Mouse (Mus musculus): ENCODE measurements around the gene Gpr62. TPM values are rescaled to one million over a fixed set of nuclear protein-coding genes. Genes with fewer than 3 reads are reported as not detected.

Gpr62 gene
- total RNA-seq, 1 experiment from 2014 or later, result not detected

DNA sequence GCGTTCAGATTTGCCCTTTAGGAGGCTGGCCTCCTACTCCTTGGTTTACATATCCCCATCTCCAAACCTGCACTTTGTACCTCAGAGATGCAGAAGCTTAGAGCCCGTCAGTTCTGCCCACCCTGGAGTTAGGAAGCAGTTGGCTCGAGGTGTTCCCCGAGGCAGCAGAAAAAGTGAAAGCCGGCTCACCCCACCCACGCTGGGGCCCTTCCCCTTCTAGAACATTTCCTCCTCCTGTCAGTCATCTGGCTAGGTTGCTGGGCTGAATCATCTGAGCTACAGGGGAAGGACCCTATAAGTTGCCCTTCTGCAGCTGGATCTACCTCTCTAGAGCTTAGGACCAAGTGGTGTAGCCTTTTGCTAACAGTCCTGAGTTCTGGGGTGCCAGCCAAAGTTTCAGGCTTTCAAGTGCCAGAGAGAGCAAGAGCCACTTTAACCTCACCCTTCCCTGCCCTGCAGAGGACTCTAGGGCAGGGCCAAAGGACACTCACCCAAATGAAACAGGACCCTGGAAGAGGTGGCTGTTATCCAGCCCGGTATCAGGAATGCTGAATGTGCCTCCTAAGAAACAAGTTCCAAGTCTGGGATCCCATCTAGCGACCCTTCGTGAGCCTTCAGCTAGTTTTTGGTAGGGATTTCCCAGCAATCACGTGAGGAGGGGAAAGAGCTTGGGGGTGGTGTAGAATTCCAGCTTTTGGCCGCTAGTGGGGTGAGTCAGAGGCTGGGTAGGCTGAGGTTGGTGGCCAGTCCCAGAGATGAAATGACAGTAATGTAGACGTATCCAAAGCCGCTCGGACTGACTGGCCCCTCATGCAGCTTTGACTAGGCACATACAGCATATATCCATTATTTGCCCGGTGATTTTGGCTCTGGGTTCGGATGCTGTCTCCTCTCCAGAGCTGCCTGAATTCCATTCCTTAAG, 10.5 kb upstream of the Gpr62 start:
- no peak for ATAC-seq (ENCODE audit: extremely low read depth, insufficient number of reproducible peaks, low FRiP score, poor library complexity, severe bottlenecking)

DNA sequence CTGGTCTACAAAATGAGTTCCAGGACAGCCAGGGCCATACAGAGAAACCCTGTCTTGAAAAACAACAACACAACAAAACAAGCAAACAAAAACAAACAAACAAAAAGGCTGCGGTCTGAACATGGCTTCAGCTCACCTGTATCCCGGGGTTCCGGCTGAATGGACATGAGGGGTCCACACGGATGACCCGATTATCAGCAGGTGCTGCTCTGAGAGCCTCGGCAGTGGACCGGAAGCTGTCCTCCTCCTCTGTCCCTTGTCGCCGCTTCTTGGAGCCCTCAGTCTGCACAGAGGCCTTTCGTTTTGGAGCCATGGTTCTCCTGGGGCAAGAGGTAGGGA, 9.9 kb upstream of the Gpr62 start, which contains the start of gene Rrp9:
Gene Rrp9, plus strand, starts transcription at position 301 of the 339 bp plus-strand sequence.
- ATAC-seq (ENCODE audit: extremely low read depth, insufficient number of reproducible peaks, low FRiP score, poor library complexity, severe bottlenecking), result no peak

DNA sequence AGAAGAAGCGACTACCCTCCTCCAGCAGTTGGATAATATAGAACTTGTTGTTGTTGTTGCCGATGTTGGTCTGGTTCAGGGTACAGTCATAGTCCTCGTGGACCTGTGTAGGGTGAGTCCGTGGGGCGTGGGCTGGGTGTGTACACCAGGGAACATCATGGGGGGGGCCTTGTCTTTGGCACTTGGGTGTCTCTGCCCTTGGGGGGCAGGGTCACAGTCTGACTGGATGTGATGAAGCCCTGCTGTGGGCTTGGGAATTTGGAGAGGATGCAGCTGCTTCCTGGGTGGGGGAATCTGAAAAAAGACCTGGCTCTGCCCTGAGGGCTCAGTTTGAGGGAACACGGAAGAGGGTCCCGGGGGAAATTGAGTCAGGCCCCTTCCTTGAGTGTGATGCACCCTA, 9.3 kb upstream of the Gpr62 start:
- ATAC-seq (ENCODE audit: extremely low read depth, insufficient number of reproducible peaks, low FRiP score, poor library complexity, severe bottlenecking), result no peak

DNA sequence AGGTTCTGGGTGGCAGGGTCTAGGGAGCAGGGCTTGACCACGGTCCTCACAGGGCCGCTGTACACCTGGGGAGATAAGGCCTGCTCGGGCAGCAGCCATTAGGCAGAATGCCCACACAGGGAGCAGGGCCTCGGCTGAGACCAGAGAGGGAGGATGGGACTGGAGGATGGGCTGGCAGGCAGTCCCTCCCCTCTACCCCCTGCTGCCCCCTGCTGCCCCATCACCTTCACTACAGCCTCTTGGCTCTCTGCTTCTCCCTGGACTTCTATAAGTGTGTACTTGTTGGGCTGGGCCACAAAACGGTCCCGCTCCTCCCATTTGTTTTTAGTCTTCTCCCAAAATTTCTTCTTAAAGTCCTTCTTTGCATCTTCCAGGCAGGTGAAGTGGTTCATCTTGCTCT, 8.7 kb upstream of the Gpr62 start:
- peak; percentile 23; the same call in 1 of the 2 replicates for ATAC-seq (ENCODE audit: extremely low read depth, insufficient number of reproducible peaks, low FRiP score, poor library complexity, severe bottlenecking)

DNA sequence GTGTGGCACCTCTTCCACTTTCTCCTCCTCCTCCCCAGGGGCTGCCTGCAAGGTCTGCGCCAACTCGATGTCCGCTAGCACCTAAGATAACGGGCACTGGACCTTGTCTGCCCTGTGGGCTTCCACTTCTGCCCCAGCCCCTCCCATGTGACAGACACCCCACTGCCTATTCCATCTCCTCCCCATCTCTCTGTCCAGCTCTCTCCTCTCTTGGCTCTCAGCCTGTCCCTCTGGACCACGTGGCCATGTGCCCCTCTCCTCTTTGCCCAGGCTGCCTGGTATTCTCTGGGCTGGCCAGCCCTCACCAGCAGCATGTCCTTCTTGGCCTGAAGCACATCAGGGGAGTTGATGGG, 8.0 kb upstream of the Gpr62 start:
- no peak for ATAC-seq (ENCODE audit: extremely low read depth, insufficient number of reproducible peaks, low FRiP score, poor library complexity, severe bottlenecking)

DNA sequence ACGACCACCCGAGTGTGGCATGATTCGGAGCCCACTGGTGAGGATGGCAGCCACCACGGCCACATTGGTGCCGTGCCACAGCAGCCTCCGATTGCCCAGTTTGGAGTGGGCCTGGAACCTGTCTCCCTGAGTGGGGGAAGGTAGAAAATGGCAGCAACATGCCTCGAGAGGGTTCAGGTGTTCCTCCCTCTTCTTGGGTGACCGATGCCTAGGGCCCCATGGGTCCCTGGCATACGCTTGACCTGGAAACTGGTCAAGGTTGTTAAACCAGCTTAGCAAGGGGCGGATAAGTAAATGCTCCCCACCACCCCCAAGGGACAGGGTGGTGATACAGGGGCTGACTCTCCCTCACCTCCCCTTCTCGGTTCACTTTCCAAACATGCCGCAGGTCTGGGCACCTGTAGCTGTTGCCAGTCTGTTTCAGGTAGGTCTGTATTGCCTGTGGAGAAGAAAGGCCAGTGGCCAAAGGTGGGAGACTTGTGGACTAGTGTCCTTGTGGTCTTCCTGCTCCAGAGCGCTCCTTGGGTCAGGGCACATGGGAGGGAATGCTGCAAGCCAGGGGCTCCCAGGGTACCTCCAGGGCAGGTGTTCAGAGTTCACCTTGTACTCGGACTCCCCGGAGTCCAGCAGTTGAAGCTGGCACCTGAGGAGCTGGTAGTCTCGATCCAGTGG, 7.5 kb upstream of the Gpr62 start:
- ATAC-seq (ENCODE audit: extremely low read depth, insufficient number of reproducible peaks, low FRiP score, poor library complexity, severe bottlenecking), result no peak

DNA sequence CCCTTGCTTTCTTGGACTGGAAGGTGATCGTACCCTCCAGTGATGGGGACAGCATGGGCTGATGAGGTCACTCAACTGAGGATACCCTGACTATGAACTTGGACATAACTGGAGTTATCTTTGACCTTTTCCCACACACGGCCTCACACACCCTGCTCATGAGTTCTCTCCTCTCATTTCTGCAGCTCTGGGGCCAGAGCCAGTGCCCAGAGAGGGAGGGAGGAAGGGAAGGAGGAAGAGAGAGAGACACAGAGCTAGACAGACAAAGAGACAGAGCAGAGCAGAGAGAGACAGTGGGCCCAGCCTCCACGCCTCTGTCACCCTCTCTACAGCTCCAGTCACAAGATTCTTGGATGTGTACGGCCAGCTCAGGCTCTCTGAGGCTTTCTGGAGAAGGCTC, 6.6 kb upstream of the Gpr62 start:
- no peak for ATAC-seq (ENCODE audit: extremely low read depth, insufficient number of reproducible peaks, low FRiP score, poor library complexity, severe bottlenecking)

DNA sequence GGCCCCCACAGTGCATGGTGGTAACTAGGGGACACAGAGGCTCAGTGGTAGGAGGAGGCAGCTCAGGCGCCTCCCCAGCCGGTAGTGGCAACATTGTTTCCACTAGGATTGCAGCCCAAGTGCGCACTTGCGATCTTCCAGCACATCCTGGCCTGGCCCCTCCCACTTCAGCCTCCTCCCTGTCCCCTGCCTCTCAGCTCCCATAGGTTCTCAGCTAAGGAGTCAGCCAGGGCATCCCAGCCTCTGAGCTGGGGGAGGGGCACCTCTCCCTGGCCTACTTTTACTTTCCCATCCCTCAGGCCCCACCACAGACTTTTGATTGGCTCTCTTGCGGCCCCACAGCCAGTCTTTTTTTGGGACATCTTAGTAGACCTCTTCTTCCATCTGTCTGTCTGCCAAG, 6.2 kb upstream of the Gpr62 start:
- ATAC-seq (ENCODE audit: extremely low read depth, insufficient number of reproducible peaks, low FRiP score, poor library complexity, severe bottlenecking), result no peak

DNA sequence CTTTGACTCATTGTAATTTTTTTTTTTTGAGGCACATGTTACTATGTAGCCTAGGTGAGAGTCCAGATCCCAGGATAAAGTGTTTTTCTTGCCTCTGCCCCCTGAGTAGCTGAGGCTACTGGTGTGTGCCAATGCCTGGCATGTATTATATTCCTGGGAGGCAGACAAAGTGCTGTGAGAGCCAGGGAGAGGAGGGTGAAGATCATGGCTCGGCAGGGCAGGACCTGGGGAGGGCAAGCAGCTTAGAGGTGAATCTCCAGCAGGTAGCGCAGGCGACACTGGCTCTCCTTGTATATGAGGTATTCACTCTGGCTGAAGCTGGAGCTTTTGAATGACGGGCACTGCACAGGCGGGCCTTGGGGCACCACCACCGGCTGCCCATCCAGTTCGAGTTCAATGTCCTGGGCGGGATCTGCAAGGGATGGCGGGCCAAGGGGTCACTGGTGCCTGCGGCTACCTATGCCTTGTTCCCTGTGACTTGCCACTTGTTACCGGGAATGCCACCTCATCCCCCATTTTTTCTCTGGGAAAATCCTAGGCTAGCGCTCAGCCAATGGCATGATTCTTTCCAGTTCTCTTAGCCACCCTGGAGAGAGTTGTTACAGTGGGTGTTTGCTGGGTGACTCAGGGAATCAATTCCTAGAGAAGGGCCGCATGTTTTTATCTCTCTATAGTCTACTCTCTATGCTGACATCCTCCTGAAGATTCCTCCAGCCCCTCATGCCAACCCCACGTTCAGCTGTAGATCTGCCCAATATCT, 5.4 kb upstream of the Gpr62 start:
- ATAC-seq (ENCODE audit: extremely low read depth, insufficient number of reproducible peaks, low FRiP score, poor library complexity, severe bottlenecking), result no peak

DNA sequence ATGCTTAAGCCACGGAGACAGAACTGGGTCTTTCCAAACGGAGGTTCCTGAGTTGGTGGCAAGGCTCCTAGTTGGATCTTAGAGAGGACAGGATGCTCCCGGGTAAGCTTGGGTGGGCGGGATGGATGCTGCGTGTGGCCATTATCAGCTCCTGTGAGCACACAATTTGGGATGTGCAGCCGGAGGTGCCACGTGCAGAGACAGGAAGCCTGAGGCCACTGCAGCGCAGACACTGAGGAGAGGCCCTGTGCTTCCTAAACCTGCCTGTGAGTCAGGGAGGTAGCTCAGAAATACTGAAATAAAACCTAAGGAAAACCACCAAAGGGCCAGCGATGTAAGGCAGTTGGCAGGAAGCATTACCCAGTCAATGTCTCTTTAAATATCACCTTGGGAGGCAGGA, 4.0 kb upstream of the Gpr62 start:
- no peak for ATAC-seq (ENCODE audit: extremely low read depth, insufficient number of reproducible peaks, low FRiP score, poor library complexity, severe bottlenecking)

DNA sequence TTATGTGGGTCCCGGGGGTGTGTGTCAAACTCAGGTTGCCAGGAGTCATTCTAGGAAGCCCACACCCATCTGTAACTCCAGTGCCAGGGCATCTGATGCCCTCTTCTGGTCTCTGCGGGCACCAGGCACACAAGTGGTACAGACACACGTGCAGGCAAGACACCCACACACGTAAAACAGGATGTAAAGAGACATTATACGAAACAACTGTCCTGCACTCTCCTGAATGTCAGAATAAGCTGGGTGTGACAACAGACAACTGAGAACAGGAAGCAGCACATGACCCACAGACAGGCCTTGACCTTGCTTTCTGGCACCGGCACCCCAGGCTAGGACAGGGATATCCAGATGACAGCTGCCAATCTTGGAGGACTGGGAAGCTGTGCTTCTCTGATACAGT, 3.6 kb upstream of the Gpr62 start:
- ATAC-seq (ENCODE audit: extremely low read depth, insufficient number of reproducible peaks, low FRiP score, poor library complexity, severe bottlenecking), result no peak

DNA sequence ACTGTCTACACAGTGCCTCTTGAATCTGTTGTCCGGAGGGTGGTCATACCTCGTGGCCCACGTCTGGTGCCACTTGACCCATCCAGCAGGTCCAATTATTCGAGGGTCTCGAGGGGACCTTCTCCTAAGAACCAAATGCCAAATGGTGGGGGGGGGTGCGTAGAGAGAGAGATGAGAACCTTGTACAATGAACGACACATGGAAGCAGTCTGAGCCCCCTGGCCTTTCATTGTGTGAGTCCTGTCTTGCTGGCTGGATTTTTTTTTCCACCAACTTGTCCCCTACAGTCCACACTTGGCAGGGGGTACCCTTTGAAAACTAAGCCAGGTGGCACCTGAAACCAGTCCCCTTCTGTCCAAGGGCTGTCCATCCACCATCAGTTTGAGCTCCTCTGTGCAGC, 2.0 kb upstream of the Gpr62 start:
- ATAC-seq (ENCODE audit: extremely low read depth, insufficient number of reproducible peaks, low FRiP score, poor library complexity, severe bottlenecking), result no peak

DNA sequence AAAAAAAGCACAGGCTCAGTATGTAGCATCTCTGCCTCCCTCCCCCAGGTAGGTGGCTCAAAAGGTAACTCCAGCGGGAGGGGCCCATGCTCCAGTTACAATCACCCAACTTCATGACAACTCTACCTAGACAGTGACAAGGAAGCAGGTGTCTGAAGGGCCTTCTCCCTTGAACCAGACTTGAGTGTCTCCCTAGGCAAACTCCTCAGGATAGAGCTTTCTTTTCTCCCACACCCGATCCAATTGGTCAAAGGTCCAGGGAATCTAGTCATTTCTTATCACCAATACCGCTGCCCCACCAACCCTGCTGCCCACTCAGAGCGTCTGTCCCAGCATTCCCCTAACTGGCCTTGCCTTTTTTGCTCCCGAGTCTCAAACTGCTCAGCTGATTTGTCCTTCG, 983 bp upstream of the Gpr62 start:
- no peak for ATAC-seq (ENCODE audit: extremely low read depth, insufficient number of reproducible peaks, low FRiP score, poor library complexity, severe bottlenecking)

DNA sequence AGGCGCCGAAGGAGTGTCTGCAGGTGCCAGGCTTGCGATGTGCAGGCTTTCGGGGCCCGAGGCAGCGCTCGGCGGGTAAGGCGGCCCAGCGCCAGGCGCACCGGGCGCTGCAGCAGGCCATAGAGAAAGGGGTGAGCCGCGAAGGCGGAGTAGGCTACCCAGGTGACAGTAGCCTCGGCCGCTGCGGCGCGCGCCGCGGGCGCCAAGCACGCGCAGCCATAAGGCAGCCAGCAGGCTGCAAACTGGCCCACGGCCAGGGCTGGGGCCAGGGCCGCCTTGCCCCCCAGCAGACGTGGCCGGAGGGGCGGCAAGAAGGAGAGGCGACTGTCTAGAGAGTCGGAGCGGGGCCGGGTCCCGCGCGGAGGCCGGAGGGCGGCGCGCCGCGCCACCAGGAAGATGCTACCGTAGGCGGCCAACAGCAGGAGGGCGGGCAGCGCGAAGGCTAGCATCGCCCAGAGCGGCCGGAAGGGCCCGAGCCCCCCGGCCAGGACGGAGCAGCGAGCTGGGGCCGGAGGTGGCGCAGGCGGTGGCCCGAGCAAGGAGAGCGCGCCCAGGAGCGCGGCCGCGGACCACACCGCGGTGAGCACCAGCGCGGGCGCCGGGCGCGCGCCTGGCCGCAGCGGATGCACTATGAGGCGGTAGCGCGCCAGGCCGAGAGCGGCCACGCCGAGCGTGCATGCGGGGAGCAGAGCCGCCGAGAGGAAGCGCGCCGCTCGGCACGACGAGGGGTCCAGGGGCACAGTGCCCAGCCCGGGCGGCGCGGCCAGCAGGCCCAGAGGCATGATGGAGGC, 792 bp downstream of the Gpr62 start:
- ATAC-seq (ENCODE audit: extremely low read depth, insufficient number of reproducible peaks, low FRiP score, poor library complexity, severe bottlenecking), result no peak

DNA sequence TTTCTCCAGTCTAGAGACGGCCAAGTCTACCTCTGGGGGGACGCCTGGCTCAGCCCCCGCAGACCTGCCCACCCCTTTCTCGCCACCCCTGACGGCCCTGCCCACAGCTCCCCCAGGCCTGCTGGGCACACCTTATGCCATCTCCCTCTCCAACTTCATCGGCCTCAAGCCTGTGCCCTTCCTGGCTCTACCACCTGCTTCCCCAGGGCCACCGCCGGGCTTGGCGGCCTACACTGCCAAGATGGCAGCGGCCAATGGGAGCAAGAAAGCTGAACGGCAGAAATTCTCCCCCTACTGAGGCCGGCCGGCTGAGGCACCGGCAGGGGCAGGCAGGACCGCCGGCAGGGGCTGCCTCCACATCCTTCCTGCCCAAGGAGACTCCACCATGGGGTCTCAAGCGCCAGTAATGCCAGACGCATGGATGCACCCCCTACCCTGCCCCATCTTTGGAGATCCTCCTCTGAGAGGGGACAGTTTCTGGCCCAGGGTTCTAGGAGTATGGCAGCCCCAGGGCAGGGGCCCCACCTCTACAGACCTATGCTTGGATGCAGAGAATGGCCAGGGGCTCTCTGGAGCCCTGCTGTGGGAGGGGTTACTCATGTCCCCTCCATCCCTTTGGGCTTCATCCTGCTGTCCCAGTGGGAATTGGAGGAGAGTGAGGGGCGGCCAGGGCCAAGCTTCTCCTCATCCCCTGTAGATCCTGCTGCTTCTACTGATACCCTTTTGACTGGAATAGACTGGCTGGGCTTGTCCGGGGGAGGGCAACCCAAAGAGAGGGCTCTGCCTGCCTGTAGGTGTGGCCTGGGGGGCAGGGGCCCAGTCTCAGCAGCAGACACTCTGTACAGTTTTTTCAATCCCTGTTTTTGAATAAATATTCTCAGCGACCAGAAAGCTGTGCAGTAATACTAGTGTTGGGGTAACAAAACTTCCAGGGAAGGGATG, 2.3 kb downstream of the Gpr62 start:
- no peak for ATAC-seq (ENCODE audit: extremely low read depth, insufficient number of reproducible peaks, low FRiP score, poor library complexity, severe bottlenecking)

DNA sequence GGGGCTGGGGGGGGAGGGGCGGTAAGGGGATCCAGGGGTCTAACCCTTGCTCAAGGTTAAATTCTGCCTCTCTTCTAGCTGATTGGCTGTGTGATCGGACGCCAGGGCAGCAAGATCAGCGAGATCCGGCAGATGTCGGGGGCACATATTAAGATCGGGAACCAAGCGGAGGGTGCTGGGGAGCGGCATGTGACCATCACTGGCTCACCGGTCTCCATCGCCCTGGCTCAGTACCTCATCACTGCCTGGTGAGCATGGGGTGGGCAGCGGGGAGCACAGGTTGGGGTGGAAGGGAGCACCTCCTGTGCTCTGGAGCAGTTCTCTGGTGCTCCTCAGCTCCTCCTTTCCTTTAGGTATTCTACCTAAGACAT, 3.3 kb downstream of the Gpr62 start:
- no peak for ATAC-seq (ENCODE audit: extremely low read depth, insufficient number of reproducible peaks, low FRiP score, poor library complexity, severe bottlenecking)

DNA sequence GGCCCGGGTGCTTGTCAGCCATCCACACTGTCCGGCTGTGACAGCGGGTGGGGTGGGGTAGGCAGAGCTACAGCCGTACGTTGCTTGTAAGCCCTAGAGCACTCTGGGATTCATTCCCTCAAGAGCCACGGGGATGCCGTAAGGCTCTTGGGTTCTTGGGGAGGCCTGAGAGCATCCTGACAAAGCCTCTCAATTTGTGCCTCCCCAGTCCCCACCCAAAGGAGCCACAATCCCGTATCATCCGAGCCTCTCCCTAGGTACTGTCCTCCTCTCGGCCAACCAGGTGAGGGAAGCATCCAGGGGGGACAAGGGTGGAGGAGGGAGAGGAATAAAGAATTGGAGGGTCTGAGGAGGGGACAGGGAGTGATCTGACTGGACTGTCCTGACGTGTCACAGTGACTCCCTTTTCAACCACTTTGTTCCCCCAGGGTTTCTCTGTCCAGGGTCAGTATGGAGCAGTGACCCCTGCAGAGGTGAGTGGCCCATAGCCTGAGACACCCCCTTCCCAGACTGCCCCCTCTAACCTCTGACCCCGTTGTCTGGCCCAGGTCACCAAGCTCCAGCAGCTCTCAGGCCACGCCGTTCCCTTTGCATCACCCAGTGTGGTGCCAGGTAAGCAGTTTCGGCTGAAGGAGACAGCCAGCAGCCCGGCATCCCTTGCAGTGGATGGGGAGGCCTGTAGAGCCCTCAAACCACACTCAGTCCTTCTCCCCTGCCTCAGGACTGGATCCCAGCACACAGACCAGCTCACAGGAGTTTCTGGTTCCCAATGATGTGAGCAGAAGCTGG, 3.9 kb downstream of the Gpr62 start:
- no peak for ATAC-seq (ENCODE audit: extremely low read depth, insufficient number of reproducible peaks, low FRiP score, poor library complexity, severe bottlenecking)

Data from neutrophil, adult 5-6 weeks (primary cell).